Mouse (Mus musculus) T-helper 2 cell (primary cell): ENCODE results near the gene Dmrta2.

ENCODE experiments used
- in situ Hi-C: fragments of 300-600 bp; cut with MboI, MseI; formaldehyde crosslinking; loops from one replicate; pipeline ENCODE4 v1.15.1; 2025; ENCODE audit warnings: high pct_unique_total_duplicates

Dmrta2 gene

GRCm38 (mm10) chr4:110021956-110022625 lies 44.2 kb downstream of the Dmrta2 start:
- in situ Hi-C loops = no loop called here

- in situ Hi-C loops = loop anchor here (25.0 kb wide), 1 partner anchor 1459 kb away; no protein-coding TSS in a partner anchor
Measured at GRCm38 (mm10) chr4:110028461-110029188, 50.8 kb downstream of the Dmrta2 start.

DNA sequence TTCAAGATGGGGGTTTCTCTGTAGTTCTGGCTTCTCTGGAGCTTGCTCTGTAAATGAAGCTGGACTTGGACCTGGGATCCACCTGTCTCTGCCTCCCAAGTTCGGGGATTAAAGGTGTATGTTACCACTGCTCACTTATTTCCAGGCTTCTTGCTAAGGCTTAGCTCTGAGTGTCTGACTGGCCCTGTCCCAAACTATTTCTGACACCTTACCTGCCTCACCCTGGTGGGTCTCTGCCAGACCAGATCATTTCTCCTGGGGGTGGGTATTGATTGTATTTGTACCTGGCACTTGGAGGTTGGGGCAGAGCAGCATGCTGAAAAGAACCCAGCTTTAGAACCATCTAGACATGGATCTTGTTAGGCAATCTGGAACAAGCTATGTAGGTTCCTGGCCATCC lies 51.6 kb downstream of the Dmrta2 start:
- in situ Hi-C loops = loop anchor here (25.0 kb wide), 1 partner anchor 1458 kb away; no protein-coding TSS in a partner anchor
